Mouse (Mus musculus): ENCODE results near the gene Atp5j2. TPM values are rescaled to one million over a fixed set of nuclear protein-coding genes. Genes with fewer than 3 reads are reported as not detected.

The Atp5j2 gene
- total and polyA plus RNA-seq, 3 experiments: 493 to 733 (median 543) TPM

GRCm38 (mm10) chr5:145152690-145153089 is 39.2 kb downstream of the Atp5j2 start (continued):
- TF ChIP-seq TAL1 (IDR thresholded peaks at IDR 0.05; ENCODE audit: low read length) (peak; percentile 82), RAD21 (IDR thresholded peaks at IDR 0.05; ENCODE audit: low read depth, low read length) (no peak), TBP (IDR thresholded peaks at IDR 0.05; ENCODE audit: low read depth, low read length) (no peak), ZC3H11A (IDR thresholded peaks at IDR 0.05; ENCODE audit: low read depth, low read length) (no peak), POLR2AphosphoS5 (IDR thresholded peaks at IDR 0.05; ENCODE audit: borderline replicate concordance, low read depth, low read length) (no peak), MAFK (IDR thresholded peaks at IDR 0.05; ENCODE audit: borderline replicate concordance, low read depth, low read length) (no peak), E2F4 (IDR thresholded peaks at IDR 0.05; ENCODE audit: borderline replicate concordance, low read depth, low read length) (no peak), MEF2A (IDR thresholded peaks at IDR 0.05; ENCODE audit: extremely low read depth, insufficient replicate concordance, low read depth, low read length, poor library complexity, severe bottlenecking) (no peak), EP300 (IDR thresholded peaks at IDR 0.05; ENCODE audit: low read depth in 1 of 2, low read length in 2 of 2) (peak; percentile 51 to 74), POLR2A (IDR thresholded peaks at IDR 0.05; ENCODE audit: control insufficient read depth in 1 of 2, insufficient read depth in 1 of 2, low read depth in 1 of 2, low read length in 2 of 2, poor library complexity in 1 of 2) (no peak), MAZ (IDR thresholded peaks at IDR 0.05; ENCODE audit: low read depth, low read length) (no peak), JUND (IDR thresholded peaks at IDR 0.05; ENCODE audit: low read depth, low read length) (no peak), MYB (IDR thresholded peaks at IDR 0.05; ENCODE audit: low read depth, low read length) (no peak)

GRCm38 (mm10) chr5:145149294-145149693 is 42.6 kb downstream of the Atp5j2 start:
- Histone ChIP-seq H3K4me1 (ENCODE audit: control insufficient read depth in 1 of 2, insufficient read depth in 2 of 2, low read length in 2 of 2) (peaks cover 4% of the 10 kb centered on the region in 2 experiments), H3K79me2 (ENCODE audit: control insufficient read depth, insufficient read depth, low read length, poor library complexity) (no peaks in the 10 kb centered on the region), H3K27ac (ENCODE audit: control insufficient read depth, low read depth, low read length) (peak overlapping the region; percentile 45), H3K9me3 (replicated peaks; ENCODE audit: insufficient read depth, low read length) (no peaks in the 10 kb centered on the region), H3K4me3 (ENCODE audit: control insufficient read depth in 1 of 2, insufficient read depth in 1 of 2, low read depth in 2 of 2, low read length in 2 of 2) (no peak overlapping the region), H3K36me3 (ENCODE audit: control insufficient read depth in 1 of 2, insufficient read depth in 2 of 2, low read length in 2 of 2) (peaks cover 8 to 17% of the 10 kb centered on the region in 2 experiments), H3K9ac (ENCODE audit: control insufficient read depth, low read depth, low read length, poor library complexity, severe bottlenecking) (no peak overlapping the region), H3K27me3 (ENCODE audit: control insufficient read depth in 1 of 2, insufficient read depth in 2 of 2, low read length in 2 of 2) (no peaks in the 10 kb centered on the region)
- DNase-seq (ENCODE audit: low read depth, low spot score): peak; percentile 76
- TF ChIP-seq JUND (IDR thresholded peaks at IDR 0.05; ENCODE audit: low read depth, low read length) (no peak), GATA1 (IDR thresholded peaks at IDR 0.05; ENCODE audit: low read depth, low read length) (peak; percentile 70), MXI1 (IDR thresholded peaks at IDR 0.05; ENCODE audit: low read depth, low read length) (no peak), EP300 (IDR thresholded peaks at IDR 0.05; ENCODE audit: low read depth in 1 of 2, low read length in 2 of 2) (peak in 1 of 2 experiments; percentile 58; a peak in 2 of 4 replicates), ETS1 (IDR thresholded peaks at IDR 0.05; ENCODE audit: low read depth, low read length) (no peak), POLR2AphosphoS2 (IDR thresholded peaks at IDR 0.05; ENCODE audit: low read length) (0 out of 2 replicates have a peak, but pooled peaks have one; percentile 25), SIN3A (IDR thresholded peaks at IDR 0.05; ENCODE audit: low read length) (0 out of 2 replicates have a peak, but pooled peaks have one; percentile 28), TCF12 (IDR thresholded peaks at IDR 0.05; ENCODE audit: low read depth, low read length) (0 out of 2 replicates have a peak, but pooled peaks have one; percentile 36), GABPA (IDR thresholded peaks at IDR 0.05; ENCODE audit: low read depth, low read length) (no peak), HCFC1 (IDR thresholded peaks at IDR 0.05; ENCODE audit: low read depth, low read length) (no peak), MEF2A (IDR thresholded peaks at IDR 0.05; ENCODE audit: extremely low read depth, insufficient replicate concordance, low read depth, low read length, poor library complexity, severe bottlenecking) (no peak), TAL1 (IDR thresholded peaks at IDR 0.05; ENCODE audit: low read length) (peak; percentile 72), ZC3H11A (IDR thresholded peaks at IDR 0.05; ENCODE audit: low read depth, low read length) (no peak)
